Mouse (Mus musculus): ENCODE results near the gene Hist1h3f. TPM values are rescaled to one million over a fixed set of nuclear protein-coding genes. Genes with fewer than 3 reads are reported as not detected.
"Not testable (repeated sequence)": the region's sequence is repeated elsewhere in the genome, so short reads cannot be mapped to it uniquely, and the experiment has no call there.

Hist1h3f gene
- polyA plus RNA-seq, 1 experiment from 2014 or later: 0.37 TPM

GRCm38 (mm10) chr13:23554393-23554792 is 10.5 kb downstream of the Hist1h3f start:
- peak overlapping the region; percentile 98 for H3K27ac ChIP-seq (replicated peaks)
- peaks cover 27% of the 10 kb centered on the region for H3K4me1 ChIP-seq
- H3K4me2 ChIP-seq (replicated peaks): peak overlapping the region; percentile 93
- 0 out of 2 replicates have a peak overlapping the region, but pooled peaks have one; percentile 21 for H3K9ac ChIP-seq
- peak overlapping the region; percentile 55 for H3K4me3 ChIP-seq (replicated peaks)
- WGBS: 22% methylated on average over 9 of the region's 9 CpGs
- H3K27me3 ChIP-seq: no peaks in the 10 kb centered on the region
- H3K36me3 ChIP-seq: no peaks in the 10 kb centered on the region
- no peaks in the 10 kb centered on the region for H3K9me3 ChIP-seq (replicated peaks)
- no peak for ATAC-seq (ENCODE audit: insufficient number of reproducible peaks, low FRiP score, low TSS enrichment, low read depth)

- peak; percentile 89 for ATAC-seq (ENCODE audit: insufficient number of reproducible peaks, low FRiP score, low TSS enrichment, low read depth)
- Histone ChIP-seq H3K9me3 (replicated peaks) (no peaks in the 10 kb centered on the region), H3K4me1 (peaks cover 27% of the 10 kb centered on the region), H3K9ac (peak overlapping the region; percentile 58), H3K4me2 (replicated peaks) (peak overlapping the region; percentile 93), H3K36me3 (no peaks in the 10 kb centered on the region), H3K4me3 (replicated peaks) (peak overlapping the region; percentile 55), H3K27ac (replicated peaks) (peak overlapping the region; percentile 98), H3K27me3 (no peaks in the 10 kb centered on the region)
- under 1% methylated on average over 54 of the region's 54 CpGs for WGBS
These were observed 11.3 kb downstream of the Hist1h3f start for GRCm38 (mm10) chr13:23554925-23555838.

- Histone ChIP-seq H3K27me3 (no peaks in the 10 kb centered on the region), H3K27ac (replicated peaks) (peak overlapping the region; percentile 98), H3K36me3 (no peaks in the 10 kb centered on the region), H3K9me3 (replicated peaks) (no peaks in the 10 kb centered on the region), H3K4me1 (peaks cover 22% of the 10 kb centered on the region), H3K4me3 (replicated peaks) (peak overlapping the region; percentile 55), H3K4me2 (replicated peaks) (peak overlapping the region; percentile 93), H3K9ac (peak overlapping the region; percentile 58)
- under 1% methylated on average over 18 of the region's 18 CpGs for WGBS
- ATAC-seq (ENCODE audit: insufficient number of reproducible peaks, low FRiP score, low TSS enrichment, low read depth): peak; percentile 77
These were observed 12.1 kb downstream of the Hist1h3f start for GRCm38 (mm10) chr13:23555839-23556416.

- H3K4me3 ChIP-seq (replicated peaks): no peak overlapping the region
- H3K4me1 ChIP-seq: peaks cover 19% of the 10 kb centered on the region
- H3K4me2 ChIP-seq (replicated peaks): peak overlapping the region; percentile 93; the same call in 1 of the 2 replicates
- H3K9me3 ChIP-seq (replicated peaks): no peaks in the 10 kb centered on the region
- H3K36me3 ChIP-seq: no peaks in the 10 kb centered on the region
- no peak for ATAC-seq (ENCODE audit: insufficient number of reproducible peaks, low FRiP score, low TSS enrichment, low read depth)
- no peaks in the 10 kb centered on the region for H3K27me3 ChIP-seq
- H3K9ac ChIP-seq: no peak overlapping the region
- WGBS: 45% methylated on average over 3 of the region's 3 CpGs
- H3K27ac ChIP-seq (replicated peaks): peak overlapping the region; percentile 98
These were observed 13.1 kb downstream of the Hist1h3f start for GRCm38 (mm10) chr13:23556906-23557305.

GRCm38 (mm10) chr13:23560699-23561098 is 16.8 kb downstream of the Hist1h3f start:
- not testable (repeated sequence) for H3K4me1 ChIP-seq; ATAC-seq (ENCODE audit: insufficient number of reproducible peaks, low FRiP score, low TSS enrichment, low read depth); H3K9ac ChIP-seq; H3K4me3 ChIP-seq (replicated peaks); H3K27me3 ChIP-seq; H3K4me2 ChIP-seq (replicated peaks); H3K36me3 ChIP-seq; H3K9me3 ChIP-seq (replicated peaks)
- 0 out of 2 replicates have a peak overlapping the region, but pooled peaks have one; percentile 51 for H3K27ac ChIP-seq (replicated peaks)
- WGBS: 14% methylated on average over 2 of the region's 2 CpGs

- Histone ChIP-seq H3K27ac (replicated peaks) (peak overlapping the region; percentile 96), H3K4me3 (replicated peaks) (peak overlapping the region; percentile 52), H3K4me2 (replicated peaks) (peak overlapping the region; percentile 61)
- ATAC-seq (ENCODE audit: insufficient number of reproducible peaks, low FRiP score, low TSS enrichment, low read depth); H3K27me3 ChIP-seq; H3K36me3 ChIP-seq; H3K4me1 ChIP-seq; H3K9me3 ChIP-seq (replicated peaks); H3K9ac ChIP-seq: not testable (repeated sequence)
- WGBS: 0% methylated on average over 2 of the region's 5 CpGs
These were observed 17.7 kb downstream of the Hist1h3f start for GRCm38 (mm10) chr13:23561531-23561882.

- peak; percentile 90 for ATAC-seq (ENCODE audit: insufficient number of reproducible peaks, low FRiP score, low TSS enrichment, low read depth)
- under 1% methylated on average over 67 of the region's 67 CpGs for WGBS
- not testable (repeated sequence) for H3K27me3 ChIP-seq; H3K36me3 ChIP-seq; H3K9me3 ChIP-seq (replicated peaks); H3K4me1 ChIP-seq
- H3K27ac ChIP-seq (replicated peaks): peak within 1 kb of the TSS; percentile 96
- peak within 1 kb of the TSS; percentile 52 for H3K4me3 ChIP-seq (replicated peaks)
- peak within 1 kb of the TSS; percentile 45 for H3K9ac ChIP-seq
- peak within 1 kb of the TSS; percentile 61 for H3K4me2 ChIP-seq (replicated peaks)
These were observed 18.2 kb downstream of the Hist1h3f start, which contains the start of gene Hist1h3e for GRCm38 (mm10) chr13:23561883-23562659. TSS of gene Hist1h3e (minus strand) at chr13:23562369.

GRCm38 (mm10) chr13:23562699-23563462 is 19.0 kb downstream of the Hist1h3f start:
- peak overlapping the region; percentile 52 for H3K4me3 ChIP-seq (replicated peaks)
- H3K27ac ChIP-seq (replicated peaks): peak overlapping the region; percentile 96
- no peaks in the 10 kb centered on the region for H3K36me3 ChIP-seq
- peak overlapping the region; percentile 61 for H3K4me2 ChIP-seq (replicated peaks)
- 2% methylated on average over 18 of the region's 18 CpGs for WGBS
- H3K27me3 ChIP-seq: no peaks in the 10 kb centered on the region
- no peaks in the 10 kb centered on the region for H3K9me3 ChIP-seq (replicated peaks)
- peak overlapping the region; percentile 40; the same call in 1 of the 2 replicates for H3K9ac ChIP-seq
- H3K4me1 ChIP-seq: no peaks in the 10 kb centered on the region
- ATAC-seq (ENCODE audit: insufficient number of reproducible peaks, low FRiP score, low TSS enrichment, low read depth): 0 out of 2 replicates have a peak, but pooled peaks have one; percentile 34

- Histone ChIP-seq H3K4me2 (replicated peaks) (no peak overlapping the region), H3K27me3 (no peaks in the 10 kb centered on the region), H3K4me1 (no peaks in the 10 kb centered on the region), H3K4me3 (replicated peaks) (no peak overlapping the region), H3K9me3 (replicated peaks) (no peaks in the 10 kb centered on the region), H3K36me3 (no peaks in the 10 kb centered on the region), H3K9ac (no peak overlapping the region), H3K27ac (replicated peaks) (no peak overlapping the region)
- ATAC-seq (ENCODE audit: insufficient number of reproducible peaks, low FRiP score, low TSS enrichment, low read depth): no peak
- WGBS: 85% methylated on average over 2 of the region's 2 CpGs
These were observed 20.6 kb downstream of the Hist1h3f start for GRCm38 (mm10) chr13:23564482-23564881.

- Histone ChIP-seq H3K4me2 (replicated peaks) (peak overlapping the region; percentile 59), H3K4me3 (replicated peaks) (peak overlapping the region; percentile 49), H3K9ac (peak overlapping the region; percentile 26; the same call in 1 of the 2 replicates), H3K27ac (replicated peaks) (peak overlapping the region; percentile 96), H3K4me1 (peaks cover 17% of the 10 kb centered on the region)
- ATAC-seq (ENCODE audit: insufficient number of reproducible peaks, low FRiP score, low TSS enrichment, low read depth): peak; percentile 5; the same call in 1 of the 2 replicates
- H3K9me3 ChIP-seq (replicated peaks); H3K36me3 ChIP-seq; H3K27me3 ChIP-seq: not testable (repeated sequence)
- under 1% methylated on average over 25 of the region's 41 CpGs for WGBS
These were observed 26.6 kb downstream of the Hist1h3f start for GRCm38 (mm10) chr13:23570261-23571021.
